In the genomic region with DNA sequence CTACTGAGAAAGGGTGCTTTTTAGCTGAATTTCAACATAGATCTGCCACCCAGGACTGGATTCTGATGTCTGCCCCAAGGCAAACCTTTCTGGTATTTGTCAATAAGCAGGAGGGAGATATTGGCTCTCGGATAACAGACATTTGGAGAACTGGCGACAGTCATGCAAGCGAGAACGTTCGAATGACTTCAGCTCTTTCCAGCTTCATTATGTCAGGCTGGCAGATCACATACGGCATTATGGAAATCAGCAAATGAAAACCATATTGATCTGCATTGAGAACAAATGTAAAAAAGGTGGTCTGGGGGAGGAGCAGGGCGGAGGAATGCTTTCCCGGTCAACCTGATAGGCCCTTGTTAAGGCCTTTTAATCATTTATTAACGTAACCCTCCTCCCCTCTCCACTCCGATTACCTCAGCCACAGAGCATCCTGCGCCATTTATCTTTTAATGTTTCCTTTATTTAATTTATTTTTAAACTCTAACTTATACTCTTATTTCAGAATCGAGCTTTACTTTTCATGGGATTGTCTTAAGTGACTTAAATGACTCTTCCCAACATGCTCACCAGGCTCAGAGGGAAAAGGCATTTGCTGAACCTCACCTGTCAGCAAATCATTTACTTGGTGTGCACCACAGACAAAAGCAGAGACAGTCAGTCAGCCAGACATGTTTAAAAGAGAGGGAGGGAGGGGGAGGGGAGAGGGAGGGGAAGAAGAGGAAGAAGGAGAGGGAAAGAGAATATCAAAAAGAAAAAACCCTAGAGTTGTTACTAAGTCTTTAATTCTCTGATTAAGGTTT, we compare ENCODE assay signal across 17 mouse cellular contexts.
DNase-seq lines count a peak whose midpoint lies in the region; ATAC-seq lines count a peak whose summit lies in the region.
"Had no signal": no experiment of that assay in that cellular context is flagged by ENCODE, and none has a peak within 500 bp of the region (broad histone marks: within the 10 kb centered on the region; RNA-seq: fewer than 3 reads in every experiment).

No protein-coding gene starts in this region.

- no peaks in the 10 kb centered on the region for H3K27me3 ChIP-seq in forebrain, embryonic 16.5 days (replicated peaks; ENCODE audit: control insufficient read depth, insufficient read depth, low read length)
- no peaks in the 10 kb centered on the region for H3K27me3 ChIP-seq in forebrain, embryonic 10.5 days (ENCODE audit: poor library complexity, severe bottlenecking)
- H3K27me3 ChIP-seq in intestine, embryonic 16.5 days (replicated peaks; ENCODE audit: control insufficient read depth, insufficient read depth, low read length) = no peaks in the 10 kb centered on the region
- H3K27me3 ChIP-seq in liver, embryonic 15.5 days = no peaks in the 10 kb centered on the region
- H3K27me3 ChIP-seq: midbrain, embryonic 13.5 days; Patski had no signal

- peak overlapping the region; percentile 27; the same call in 1 of the 2 replicates for H3K27ac ChIP-seq in forebrain, embryonic 16.5 days (ENCODE audit: low read length)
- no peak overlapping the region for H3K27ac ChIP-seq in forebrain, embryonic 10.5 days
- no peak overlapping the region for H3K27ac ChIP-seq in intestine, embryonic 16.5 days (ENCODE audit: low read length)
- H3K27ac ChIP-seq in liver, embryonic 15.5 days (replicated peaks) = no peak overlapping the region
- H3K27ac ChIP-seq: heart, embryonic 10.5 days; midbrain, embryonic 13.5 days had no signal

- no peaks in the 10 kb centered on the region for H3K9me3 ChIP-seq in forebrain, embryonic 16.5 days (ENCODE audit: control insufficient read depth, low read length)
- no peaks in the 10 kb centered on the region for H3K9me3 ChIP-seq in forebrain, embryonic 10.5 days
- no peaks in the 10 kb centered on the region for H3K9me3 ChIP-seq in intestine, embryonic 16.5 days (ENCODE audit: control insufficient read depth, low read length)
- H3K9me3 ChIP-seq in liver, embryonic 15.5 days (replicated peaks) = no peaks in the 10 kb centered on the region
- H3K9me3 ChIP-seq: heart, embryonic 10.5 days; midbrain, embryonic 13.5 days had no signal

- ATAC-seq in forebrain, embryonic 16.5 days = no peak
- ATAC-seq in intestine, embryonic 16.5 days = no peak
- no peak for ATAC-seq in liver, embryonic 15.5 days (ENCODE audit: insufficient read depth)
- ATAC-seq in erythroblast, adult 5-6 weeks (replicated peaks; ENCODE audit: low FRiP score, poor library complexity, severe bottlenecking) = no peak
- ATAC-seq: midbrain, embryonic 13.5 days; Patski had no signal

- 55% methylated on average over 12 of the region's 12 CpGs for WGBS in forebrain, embryonic 16.5 days
- 63% methylated on average over 12 of the region's 12 CpGs for WGBS in forebrain, embryonic 10.5 days
- 46% methylated on average over 12 of the region's 12 CpGs for WGBS in intestine, embryonic 16.5 days
- WGBS in liver, embryonic 15.5 days (ENCODE audit: insufficient replicate concordance) = 65% methylated on average over 12 of the region's 12 CpGs

- no peak for DNase-seq in forebrain, embryonic 10.5 days (ENCODE audit: extremely low spot score, low spot score)
- DNase-seq in layer of hippocampus, adult 18-20 months (ENCODE audit: low spot score in 2 of 2) = peak; percentile 6 to 41
- no peak for DNase-seq in layer of hippocampus, adult 8-10 months (ENCODE audit: low spot score in 2 of 2)
- DNase-seq in urinary bladder, postnatal 36 days (ENCODE audit: low spot score in 2 of 2) = no peak
- DNase-seq: cerebellum, adult 11 months; gastrocnemius, postnatal 10 days; layer of hippocampus, postnatal 36 days; lung, adult 18-20 months; lung, postnatal 4 days; thymus, postnatal 36 days had no signal

- H3K9ac ChIP-seq in forebrain, embryonic 16.5 days (replicated peaks; ENCODE audit: low read depth, low read length) = no peak overlapping the region
- H3K9ac ChIP-seq in intestine, embryonic 16.5 days (ENCODE audit: low read depth, low read length) = no peak overlapping the region
- no peak overlapping the region for H3K9ac ChIP-seq in liver, embryonic 15.5 days
- H3K9ac ChIP-seq: midbrain, embryonic 13.5 days had no signal

- H3K4me2 ChIP-seq in forebrain, embryonic 16.5 days (ENCODE audit: low read length) = no peak overlapping the region
- peak overlapping the region; percentile 28 for H3K4me2 ChIP-seq in intestine, embryonic 16.5 days (ENCODE audit: low read depth, low read length)
- H3K4me2 ChIP-seq in liver, embryonic 15.5 days = peak overlapping the region; percentile 8; the same call in 1 of the 2 replicates
- H3K4me2 ChIP-seq: midbrain, embryonic 13.5 days had no signal

- peaks cover 15% of the 10 kb centered on the region for H3K4me1 ChIP-seq in forebrain, embryonic 16.5 days (replicated peaks; ENCODE audit: control insufficient read depth, insufficient read depth, low read length)
- peaks cover 58% of the 10 kb centered on the region for H3K4me1 ChIP-seq in forebrain, embryonic 10.5 days
- peaks cover 8% of the 10 kb centered on the region for H3K4me1 ChIP-seq in intestine, embryonic 16.5 days (ENCODE audit: control insufficient read depth, insufficient read depth, low read length)
- peaks cover 6% of the 10 kb centered on the region for H3K4me1 ChIP-seq in liver, embryonic 15.5 days (replicated peaks)

- no peak overlapping the region for H3K4me3 ChIP-seq in forebrain, embryonic 16.5 days (replicated peaks; ENCODE audit: low read length)
- no peak overlapping the region for H3K4me3 ChIP-seq in forebrain, embryonic 10.5 days
- no peak overlapping the region for H3K4me3 ChIP-seq in intestine, embryonic 16.5 days (ENCODE audit: low read length)
- H3K4me3 ChIP-seq in liver, embryonic 15.5 days (replicated peaks) = 0 out of 2 replicates have a peak overlapping the region, but pooled peaks have one; percentile 10
- H3K4me3 ChIP-seq: heart, embryonic 10.5 days; midbrain, embryonic 13.5 days had no signal

- no peaks in the 10 kb centered on the region for H3K36me3 ChIP-seq in forebrain, embryonic 16.5 days (ENCODE audit: control insufficient read depth, insufficient read depth)
- H3K36me3 ChIP-seq in forebrain, embryonic 10.5 days (replicated peaks) = no peaks in the 10 kb centered on the region
- H3K36me3 ChIP-seq in intestine, embryonic 16.5 days (ENCODE audit: control insufficient read depth, insufficient read depth, low read length) = no peaks in the 10 kb centered on the region
- no peaks in the 10 kb centered on the region for H3K36me3 ChIP-seq in liver, embryonic 15.5 days (replicated peaks)
- H3K36me3 ChIP-seq: heart, embryonic 10.5 days; midbrain, embryonic 13.5 days had no signal

Comparison
In these comparisons a context has a peak if more than half of its experiments do, and no peak if none do; other contexts are left out.
1. DNase-seq: peak in layer of hippocampus, adult 18-20 months (2 of 2); none in forebrain, embryonic 10.5 days (single experiment), layer of hippocampus, adult 8-10 months (0 of 2) and urinary bladder, postnatal 36 days (0 of 2).